Mouse (Mus musculus) bone marrow, adult 2 months (tissue): ENCODE measurements around the gene Rtn1.

Source experiments
- CTCF ChIP-seq: fragments of 200-500 bp; IDR thresholded peaks from 2 replicates; pipeline ENCODE4 v1.5.1; 2011; ENCODE audit warnings: low read length, control low read depth; ENCODE audit not compliant: control insufficient read depth, insufficient read depth
- POLR2A ChIP-seq: fragments of 200-500 bp; IDR thresholded peaks from 2 replicates; pipeline ENCODE4 v1.6.1; 2011; ENCODE audit warnings: low read depth, mild to moderate bottlenecking, control low read depth, low read length, borderline replicate concordance; ENCODE audit not compliant: control insufficient read depth

GRCm38 (mm10) chr12:72300971-72301370 is 107.9 kb downstream of the Rtn1 start:
- TF ChIP-seq POLR2A (no peak), CTCF (no peak)
